Mouse (Mus musculus) cortical plate, adult 2 months (tissue): ENCODE results near the gene Asprv1. TPM values are rescaled to one million over a fixed set of nuclear protein-coding genes. Genes with fewer than 3 reads are reported as not detected.

Experiments
- H3K27ac ChIP-seq: fragments of 200-500 bp; 2 replicates; pipeline ENCODE4 v1.5.1; 2012; ENCODE audit warnings: low read length, control low read depth, inconsistent platforms; ENCODE audit not compliant: insufficient read depth
- H3K4me1 ChIP-seq: fragments of 200-500 bp; 2 replicates; pipeline ENCODE4 v1.6.1; 2011; ENCODE audit warnings: low read length; ENCODE audit not compliant: control insufficient read depth, insufficient read depth
- H3K4me3 ChIP-seq: fragments of 200-500 bp; 2 replicates; pipeline ENCODE4 v1.5.1; 2011; ENCODE audit warnings: mild to moderate bottlenecking, low read length, control low read depth; ENCODE audit not compliant: insufficient read depth
- CTCF ChIP-seq: fragments of 200-500 bp; IDR thresholded peaks from 2 replicates; pipeline ENCODE4 v1.5.1; 2011; ENCODE audit warnings: mild to moderate bottlenecking, control low read depth, low read length; ENCODE audit not compliant: insufficient read depth; ENCODE audit errors: extremely low read depth
- POLR2A ChIP-seq: fragments of 200-500 bp; IDR thresholded peaks from 2 replicates; pipeline ENCODE4 v1.6.1; 2011; ENCODE audit warnings: mild to moderate bottlenecking, low read length, control low read depth; ENCODE audit not compliant: insufficient read depth; ENCODE audit errors: extremely low read depth
- polyA plus RNA-seq: library from polyadenylated mRNA; depleted of rRNA; stranded (reverse); fragments of >200 nt; gene quantifications from 2 replicates; pipeline ENCODE4 v1.2.3, GENCODE M21; 2012

Gene Asprv1
- polyA plus RNA-seq, 1 experiment = 3.0 TPM

- TF ChIP-seq POLR2A (no peak), CTCF (no peak)
- Histone ChIP-seq H3K27ac (no peak overlapping the region), H3K4me3 (no peak overlapping the region), H3K4me1 (no peaks in the 10 kb centered on the region)
Observed at GRCm38 (mm10) chr6:86639180-86640160, 11.5 kb downstream of the Asprv1 start.

DNA sequence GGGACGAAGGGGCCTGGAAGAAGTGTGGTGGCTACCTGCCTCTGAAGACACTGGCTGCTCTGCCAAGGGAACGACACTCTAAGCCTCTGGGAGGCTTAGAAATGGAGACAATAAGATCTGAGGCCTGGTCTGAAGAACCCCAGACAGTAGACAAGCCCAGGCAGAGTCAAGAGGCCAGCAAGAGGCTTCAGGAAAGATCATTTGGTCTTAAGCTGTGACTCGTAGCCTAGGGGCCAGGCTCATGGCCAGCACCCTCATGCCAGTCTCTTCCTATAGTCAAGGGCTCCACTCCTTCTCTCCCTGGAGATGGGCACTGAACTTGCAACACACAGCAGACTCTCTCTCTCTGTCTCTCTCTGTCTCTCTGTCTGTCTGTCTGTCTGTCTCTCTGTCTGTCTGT is 12.2 kb downstream of the Asprv1 start:
- TF ChIP-seq POLR2A (no peak), CTCF (no peak)
- Histone ChIP-seq H3K4me1 (no peaks in the 10 kb centered on the region), H3K27ac (no peak overlapping the region), H3K4me3 (no peak overlapping the region)

DNA sequence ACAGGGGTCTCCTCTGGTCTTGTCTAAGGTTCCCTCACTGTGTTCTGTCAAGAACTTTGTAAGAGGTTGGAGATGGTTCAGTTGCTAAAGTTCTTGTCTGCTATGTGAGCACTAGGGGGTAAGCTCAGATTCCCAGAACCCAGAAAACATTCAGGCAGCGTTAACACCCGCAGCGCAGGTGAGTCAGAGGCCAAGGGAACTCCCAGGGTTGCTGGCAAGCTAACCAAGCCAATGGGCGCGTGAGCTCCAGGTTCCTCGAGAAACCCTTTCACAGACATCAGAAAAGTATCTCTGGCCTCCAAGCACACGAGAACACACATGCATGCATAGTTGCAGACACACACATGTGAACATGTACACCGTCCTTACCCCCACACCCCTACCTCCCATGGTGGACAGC is 12.8 kb downstream of the Asprv1 start:
- no peak overlapping the region for H3K4me3 ChIP-seq
- no peak for TF ChIP-seq CTCF
- no peak for TF ChIP-seq POLR2A

GRCm38 (mm10) chr6:86641716-86642115 is 13.8 kb downstream of the Asprv1 start:
- H3K4me1 ChIP-seq = no peaks in the 10 kb centered on the region
- no peak overlapping the region for H3K27ac ChIP-seq
- TF ChIP-seq POLR2A (no peak), CTCF (no peak)
- H3K4me3 ChIP-seq = no peak overlapping the region

More for the DNA sequence above, 12.8 kb downstream of the Asprv1 start:
- Histone ChIP-seq H3K4me1 (no peaks in the 10 kb centered on the region), H3K27ac (no peak overlapping the region)

DNA sequence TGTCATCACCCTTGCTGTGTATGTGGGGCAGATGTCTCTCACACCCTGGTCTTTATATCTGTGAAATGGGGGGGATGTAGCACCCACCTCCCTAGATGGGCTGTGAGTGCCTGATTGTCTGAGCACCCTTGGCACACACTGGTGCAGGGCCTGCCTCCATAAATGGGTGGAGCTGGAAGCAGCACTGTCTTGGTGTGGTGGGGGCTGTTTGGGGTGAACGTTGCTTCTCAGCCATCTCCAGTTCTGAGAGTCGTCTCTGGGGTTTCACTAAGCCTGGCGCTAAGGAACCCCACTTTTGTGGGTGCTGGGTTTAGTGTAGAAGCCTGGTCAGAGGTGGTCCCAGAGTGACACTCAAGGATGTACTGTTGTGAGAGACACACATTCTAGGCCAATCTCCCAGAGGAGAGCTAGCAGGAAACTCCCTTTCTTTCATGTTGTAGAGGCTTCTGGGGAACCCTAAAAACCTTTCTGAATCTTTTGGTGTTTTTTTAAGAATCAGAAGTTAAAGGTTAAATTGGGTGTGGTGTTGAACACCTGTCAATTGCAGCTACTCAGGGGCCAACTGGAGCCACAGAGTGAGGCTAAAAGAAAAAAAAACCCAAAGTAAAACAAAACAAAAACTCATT is 16.9 kb downstream of the Asprv1 start:
- no peak for TF ChIP-seq CTCF
- no peak for TF ChIP-seq POLR2A
- H3K4me3 ChIP-seq = no peak overlapping the region

DNA sequence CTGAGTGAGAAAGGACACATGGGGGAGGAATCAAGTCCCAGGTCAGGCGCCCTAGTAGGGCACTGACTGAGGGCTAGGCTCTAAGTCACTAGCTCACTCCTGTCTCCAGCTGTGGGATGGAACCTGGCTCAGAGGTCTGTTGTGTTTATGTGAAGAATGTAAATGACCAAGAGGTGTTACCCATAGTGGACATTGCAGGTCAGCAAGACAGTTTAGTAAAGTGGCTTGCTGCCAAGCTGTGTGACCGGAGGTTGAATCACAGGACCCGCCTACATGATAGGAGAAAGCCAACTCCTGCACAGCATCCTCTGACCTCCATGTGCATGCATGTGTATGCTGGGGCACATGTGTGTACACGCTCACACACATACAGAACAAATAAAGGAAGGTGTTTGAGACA is 17.6 kb downstream of the Asprv1 start:
- no peak for TF ChIP-seq POLR2A
- no peak for TF ChIP-seq CTCF
- Histone ChIP-seq H3K27ac (no peak overlapping the region), H3K4me1 (no peaks in the 10 kb centered on the region), H3K4me3 (no peak overlapping the region)

More for the DNA sequence above, 16.9 kb downstream of the Asprv1 start:
- H3K27ac ChIP-seq = no peak overlapping the region
- H3K4me1 ChIP-seq = no peaks in the 10 kb centered on the region

DNA sequence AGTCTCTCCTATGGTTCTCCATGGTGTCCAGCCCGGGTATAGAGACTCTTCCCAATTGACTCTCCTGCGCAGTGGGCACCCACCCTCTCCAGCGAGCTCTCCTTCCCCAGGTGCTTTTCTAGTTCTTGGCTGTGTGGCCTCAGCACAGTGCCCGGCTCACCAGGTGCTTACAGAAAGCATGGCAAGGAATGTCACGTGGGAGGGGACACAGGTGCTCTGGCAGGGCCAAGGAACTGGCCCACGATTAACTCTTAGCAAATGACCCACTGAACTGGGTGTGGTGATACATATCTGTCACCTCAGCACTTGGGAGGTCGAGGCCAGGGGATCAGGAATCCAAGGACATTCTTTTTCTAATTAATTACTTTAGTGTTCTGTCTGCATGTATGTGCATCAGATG is 18.2 kb downstream of the Asprv1 start:
- Histone ChIP-seq H3K27ac (no peak overlapping the region), H3K4me3 (no peak overlapping the region), H3K4me1 (no peaks in the 10 kb centered on the region)
- no peak for TF ChIP-seq POLR2A
- no peak for TF ChIP-seq CTCF

GRCm38 (mm10) chr6:86653026-86653425 is 25.1 kb downstream of the Asprv1 start:
- Histone ChIP-seq H3K4me1 (no peaks in the 10 kb centered on the region), H3K4me3 (no peak overlapping the region), H3K27ac (no peak overlapping the region)
- TF ChIP-seq CTCF (no peak), POLR2A (no peak)

DNA sequence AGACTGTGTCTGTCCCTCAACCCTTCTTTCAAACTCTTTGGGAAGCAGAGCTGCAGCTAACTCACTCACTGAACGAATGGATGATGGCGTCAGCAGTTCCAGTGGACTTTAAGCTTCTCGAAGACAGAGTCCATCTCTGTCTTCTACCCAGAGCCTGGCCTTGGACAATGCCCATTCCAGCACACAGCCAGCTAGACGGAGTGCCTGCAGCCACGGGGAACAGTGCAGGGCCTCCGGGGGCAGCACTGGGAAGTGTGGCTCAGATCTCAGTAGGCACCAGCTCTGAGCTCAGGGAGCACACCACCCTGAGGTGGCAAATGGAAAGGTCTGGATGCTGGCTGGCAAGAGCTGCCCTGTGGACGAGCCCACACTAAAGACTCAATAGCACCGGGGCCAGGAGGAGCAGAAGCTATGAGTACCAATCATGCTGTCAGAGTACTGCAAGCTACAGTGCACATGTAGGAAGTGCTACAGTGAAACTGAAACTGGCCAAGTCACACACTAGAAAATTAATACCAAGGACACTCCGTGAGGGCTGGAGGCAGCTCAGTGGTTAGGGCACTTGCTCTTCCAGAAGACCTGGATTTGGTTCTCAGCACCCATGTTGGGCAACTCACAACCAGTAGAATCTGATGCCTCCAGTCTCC is 26.4 kb downstream of the Asprv1 start:
- Histone ChIP-seq H3K4me1 (no peaks in the 10 kb centered on the region), H3K27ac (no peak overlapping the region), H3K4me3 (no peak overlapping the region)
- TF ChIP-seq CTCF (no peak), POLR2A (no peak)
